ENCODE assay signal across 19 mouse cellular contexts in genomic region chr3:53145526-53145925, GRCm38 (mm10).
DNase-seq lines count a peak whose midpoint lies in the region; ATAC-seq lines count a peak whose summit lies in the region.
"Had no signal": no experiment of that assay in that cellular context is flagged by ENCODE, and none has a peak within 500 bp of the region (broad histone marks: within the 10 kb centered on the region; RNA-seq: fewer than 3 reads in every experiment).

No protein-coding gene starts in this region.

- ATAC-seq in megakaryocyte progenitor cell, adult 5-6 weeks (replicated peaks; ENCODE audit: poor library complexity): no peak
- ATAC-seq: activated CD4-positive, CD25-positive, alpha-beta regulatory T cell, adult 4 months; forebrain, embryonic 13.5 days; forebrain, embryonic 16.5 days; hindbrain, embryonic 16.5 days; intestine, embryonic 15.5 days had no signal

- DNase-seq in cerebellum, adult 11-12 months: peak; percentile 67
- no peak for DNase-seq in cerebellum, adult 8-10 months
- peak; percentile 83 for DNase-seq in cerebellum, adult 9-10 months
- DNase-seq in cerebellum, adult 11 months: no peak
- peak; percentile 49 to 55 for DNase-seq in cerebellum, postnatal 10 days
- no peak for DNase-seq in ovary, adult 18-20 months (ENCODE audit: low spot score)
- DNase-seq: adrenal gland, adult 8-10 months; adrenal gland, postnatal 25 days; gastrocnemius, postnatal 10 days; gastrocnemius, postnatal 36 days; heart, postnatal 10 days; heart, postnatal 36 days; kidney, adult 11 months had no signal

Comparison
In these comparisons a context has a peak if more than half of its experiments do, and no peak if none do; other contexts are left out.
1. DNase-seq: peak in cerebellum, adult 11-12 months (single experiment), cerebellum, adult 9-10 months (single experiment) and cerebellum, postnatal 10 days (2 of 2); none in cerebellum, adult 8-10 months (single experiment), cerebellum, adult 11 months (single experiment) and ovary, adult 18-20 months (single experiment).